Mouse (Mus musculus) liver, embryonic 14.5 days (tissue): ENCODE measurements around the gene Prlr.

ENCODE experiments used
- CTCF ChIP-seq: IDR thresholded peaks from 2 replicates; pipeline ENCODE4 v1.5.1; 2016; ENCODE audit warnings: antibody characterized with exemption, low read depth, control low read depth
- EP300 ChIP-seq: IDR thresholded peaks from 2 replicates; pipeline ENCODE4 v1.6.1; 2016; ENCODE audit warnings: antibody characterized with exemption, low read depth

DNA sequence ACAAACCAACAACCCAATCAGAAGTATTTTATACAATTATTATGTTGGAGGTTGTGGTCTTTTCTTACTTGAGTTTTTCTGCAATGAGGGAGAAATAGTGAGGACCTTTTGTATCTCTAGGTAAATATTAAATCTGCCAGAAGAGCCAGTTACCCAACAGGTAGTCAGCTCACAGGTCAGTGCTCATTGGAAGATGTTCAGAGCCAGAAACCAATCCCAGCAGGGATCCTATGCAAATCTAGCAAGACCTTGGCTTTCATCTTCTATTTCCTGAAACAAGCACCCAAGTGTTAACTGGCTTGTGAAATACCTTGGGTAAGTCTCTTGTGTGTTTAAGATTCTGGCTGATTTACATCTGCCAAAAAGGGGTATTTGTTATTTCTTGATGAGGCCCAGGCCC, 99.3 kb downstream of the Prlr start:
- no peak for TF ChIP-seq CTCF
- TF ChIP-seq EP300 = no peak
